Mouse (Mus musculus): Measurements from ENCODE around the gene Mrgpra6. TPM values are rescaled to one million over a fixed set of nuclear protein-coding genes. Genes with fewer than 3 reads are reported as not detected.

The Mrgpra6 gene
- polyA plus RNA-seq (2015; fragmentation: Nextera tagmentation; extraction: Ambion mirVana), result not detected in 2 replicates

DNA sequence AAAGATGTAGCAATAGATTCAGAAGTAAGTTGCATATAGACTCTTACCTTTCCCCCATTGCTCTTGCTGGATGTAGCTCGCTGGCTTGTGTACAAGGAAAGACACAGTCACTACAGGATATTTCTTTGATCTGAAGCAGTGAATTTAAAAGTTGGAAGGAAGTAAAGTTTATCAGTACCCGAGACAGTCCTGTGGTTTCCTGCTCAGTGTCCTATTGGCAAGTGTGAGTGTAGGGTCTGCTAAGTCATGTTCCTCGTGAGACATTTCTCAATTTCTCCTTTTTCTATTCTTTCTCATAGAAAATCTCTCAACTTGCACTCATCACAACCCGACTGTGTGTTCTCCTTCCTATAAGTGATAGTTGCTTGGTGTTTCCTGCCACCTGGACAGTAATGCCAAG is at the start of gene Mrgpra6:
Gene Mrgpra6 (minus strand): TSS at position 91 of the 400 bp plus-strand sequence.
- WGBS, result 82% methylated on average over 4 of the region's 4 CpGs
- ATAC-seq, result no peak
- no peaks in the 10 kb centered on the region for H3K27me3 ChIP-seq
- H3K9ac ChIP-seq, result no peak within 1 kb of the TSS
- no peaks in the 10 kb centered on the region for H3K4me1 ChIP-seq
- H3K4me2 ChIP-seq, result no peak within 1 kb of the TSS
- no peaks in the 10 kb centered on the region for H3K36me3 ChIP-seq (ENCODE audit: poor library complexity, severe bottlenecking)
- H3K9me3 ChIP-seq (replicated peaks), result no peaks in the 10 kb centered on the region
- no peak within 1 kb of the TSS for H3K27ac ChIP-seq
- no peak within 1 kb of the TSS for H3K4me3 ChIP-seq

DNA sequence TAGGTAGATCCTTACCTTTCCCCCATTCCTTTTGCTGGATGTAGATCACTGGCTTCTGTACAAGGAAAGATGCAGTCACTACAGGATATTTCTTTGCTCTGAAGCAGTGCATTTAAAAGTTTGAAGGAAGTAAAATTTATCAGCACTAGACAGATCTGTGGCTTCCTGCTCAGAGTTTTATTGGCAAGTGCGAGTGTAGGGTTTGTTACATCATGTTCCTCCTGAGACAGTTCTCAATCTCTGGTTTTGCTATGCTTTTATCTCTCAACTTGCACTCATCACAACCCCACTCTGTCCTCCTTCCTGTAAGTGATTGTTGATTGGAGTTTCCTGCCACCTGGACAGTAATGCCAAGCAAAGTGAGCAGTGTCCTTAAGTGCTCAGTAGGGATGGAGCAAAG is 48.0 kb upstream of the Mrgpra6 start, which contains the start of gene Mrgpra9:
Gene Mrgpra9 (minus strand): TSS at position 79 of the 400 bp plus-strand sequence.
- Histone ChIP-seq H3K27me3 (no peaks in the 10 kb centered on the region), H3K36me3 (ENCODE audit: poor library complexity, severe bottlenecking) (no peaks in the 10 kb centered on the region), H3K4me2 (no peak within 1 kb of the TSS), H3K4me3 (no peak within 1 kb of the TSS), H3K27ac (no peak within 1 kb of the TSS), H3K9me3 (replicated peaks) (no peaks in the 10 kb centered on the region; the same call in 1 of the 2 replicates), H3K9ac (no peak within 1 kb of the TSS), H3K4me1 (no peaks in the 10 kb centered on the region)
- no peak for ATAC-seq
- 68% methylated on average over 1 of the region's 1 CpGs for WGBS

DNA sequence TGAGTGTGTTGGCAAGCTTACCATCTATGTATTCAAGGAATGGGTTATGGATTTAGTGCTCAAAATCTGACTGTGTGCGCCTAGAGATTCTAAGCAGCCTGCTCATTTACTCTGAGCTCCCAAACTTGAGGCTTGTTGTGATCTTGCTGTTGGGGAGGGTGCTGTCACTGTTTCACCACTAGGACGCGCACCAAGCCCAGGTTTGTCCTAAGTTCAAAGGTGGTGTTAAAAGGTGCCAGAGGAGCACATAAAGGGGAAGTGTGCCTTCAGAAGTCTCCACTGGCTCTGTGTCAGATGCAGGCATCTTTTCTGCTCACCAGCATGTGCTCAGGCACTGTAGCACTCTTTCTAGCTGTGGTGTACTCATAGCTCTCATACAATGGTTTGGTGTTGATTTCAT is 39.9 kb upstream of the Mrgpra6 start:
- Histone ChIP-seq H3K9ac (no peak overlapping the region), H3K27me3 (no peaks in the 10 kb centered on the region), H3K4me2 (no peak overlapping the region), H3K36me3 (ENCODE audit: poor library complexity, severe bottlenecking) (no peaks in the 10 kb centered on the region), H3K9me3 (replicated peaks) (no peaks in the 10 kb centered on the region), H3K4me3 (no peak overlapping the region), H3K27ac (no peak overlapping the region), H3K4me1 (no peaks in the 10 kb centered on the region)
- no peak for ATAC-seq
- WGBS, result 57% methylated on average over 3 of the region's 3 CpGs

- Histone ChIP-seq H3K9me3 (replicated peaks) (no peaks in the 10 kb centered on the region), H3K27me3 (no peaks in the 10 kb centered on the region), H3K4me1 (no peaks in the 10 kb centered on the region), H3K36me3 (ENCODE audit: poor library complexity, severe bottlenecking) (no peaks in the 10 kb centered on the region), H3K27ac (no peak overlapping the region), H3K4me3 (no peak overlapping the region), H3K4me2 (no peak overlapping the region), H3K9ac (no peak overlapping the region)
- 38% methylated on average over 1 of the region's 1 CpGs for WGBS
- ATAC-seq, result no peak
These were observed 9.4 kb downstream of the Mrgpra6 start for GRCm38 (mm10) chr7:47195271-47195670.

- ATAC-seq, result no peak
- Histone ChIP-seq H3K4me3 (no peak overlapping the region), H3K9ac (no peak overlapping the region), H3K4me2 (no peak overlapping the region), H3K9me3 (replicated peaks) (no peaks in the 10 kb centered on the region), H3K4me1 (no peaks in the 10 kb centered on the region), H3K27ac (no peak overlapping the region), H3K36me3 (ENCODE audit: poor library complexity, severe bottlenecking) (no peaks in the 10 kb centered on the region), H3K27me3 (no peaks in the 10 kb centered on the region)
- WGBS, result 75% methylated on average over 5 of the region's 5 CpGs
These were observed 33.9 kb downstream of the Mrgpra6 start for GRCm38 (mm10) chr7:47170814-47171213.

DNA sequence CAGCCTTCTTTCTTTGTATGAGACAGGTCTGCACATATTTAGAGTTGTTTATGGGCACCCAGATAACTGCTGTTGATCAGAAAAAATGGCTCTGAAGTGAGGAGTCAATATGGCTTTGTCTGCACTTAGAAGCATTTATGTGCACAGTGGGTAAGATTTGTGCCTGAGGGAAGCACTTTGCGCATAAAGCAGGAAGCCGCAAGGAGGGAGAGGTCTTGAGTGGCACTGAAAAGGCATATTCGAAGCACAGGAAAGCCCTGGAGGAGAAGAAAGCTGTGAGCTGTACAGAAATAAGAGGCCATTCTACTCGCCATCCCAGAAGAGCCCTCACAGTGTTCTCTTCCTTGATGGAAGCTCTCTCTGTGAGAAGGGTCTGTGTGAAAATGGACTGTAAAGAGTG is 39.7 kb downstream of the Mrgpra6 start:
- Histone ChIP-seq H3K9me3 (replicated peaks) (no peaks in the 10 kb centered on the region), H3K27ac (no peak overlapping the region), H3K27me3 (no peaks in the 10 kb centered on the region), H3K4me2 (no peak overlapping the region), H3K9ac (no peak overlapping the region), H3K4me3 (no peak overlapping the region), H3K36me3 (ENCODE audit: poor library complexity, severe bottlenecking) (no peaks in the 10 kb centered on the region), H3K4me1 (no peaks in the 10 kb centered on the region)
- ATAC-seq, result no peak
- 82% methylated on average over 4 of the region's 4 CpGs for WGBS

GRCm38 (mm10) chr7:47163203-47163602 is 41.5 kb downstream of the Mrgpra6 start:
- no peak overlapping the region for H3K4me3 ChIP-seq
- H3K27me3 ChIP-seq, result no peaks in the 10 kb centered on the region
- H3K4me2 ChIP-seq, result no peak overlapping the region
- peaks cover 4% of the 10 kb centered on the region; the same call in 1 of the 2 replicates for H3K4me1 ChIP-seq
- H3K9ac ChIP-seq, result no peak overlapping the region
- 82% methylated on average over 4 of the region's 4 CpGs for WGBS
- H3K27ac ChIP-seq, result no peak overlapping the region
- no peaks in the 10 kb centered on the region for H3K9me3 ChIP-seq (replicated peaks)
- H3K36me3 ChIP-seq (ENCODE audit: poor library complexity, severe bottlenecking), result no peaks in the 10 kb centered on the region
- ATAC-seq, result no peak

DNA sequence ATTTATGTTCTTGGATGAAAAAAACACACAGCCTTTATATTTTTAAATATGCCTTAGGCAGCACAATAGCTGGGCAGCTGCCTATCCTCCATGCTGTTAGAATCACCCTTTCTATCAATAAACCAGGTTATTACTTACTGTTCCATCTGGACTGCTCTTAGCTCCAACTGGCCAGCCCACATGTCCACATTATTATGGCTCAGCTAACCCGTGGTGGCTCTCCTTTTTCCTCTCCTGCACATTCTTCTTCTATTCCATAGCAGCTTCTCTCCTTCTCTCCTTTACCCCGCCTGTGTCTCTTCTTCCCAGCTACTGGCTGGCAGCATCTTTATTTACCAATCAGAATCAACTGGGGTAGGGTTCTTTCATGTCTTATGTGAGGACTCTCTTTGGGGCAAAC is 46.3 kb downstream of the Mrgpra6 start:
- Histone ChIP-seq H3K9ac (no peak overlapping the region), H3K27ac (no peak overlapping the region), H3K4me1 (peaks cover 4% of the 10 kb centered on the region; the same call in 1 of the 2 replicates), H3K9me3 (replicated peaks) (no peaks in the 10 kb centered on the region), H3K27me3 (no peaks in the 10 kb centered on the region), H3K36me3 (ENCODE audit: poor library complexity, severe bottlenecking) (no peaks in the 10 kb centered on the region), H3K4me2 (no peak overlapping the region), H3K4me3 (no peak overlapping the region)
- ATAC-seq, result no peak
- 53% methylated on average over 2 of the region's 2 CpGs for WGBS

DNA sequence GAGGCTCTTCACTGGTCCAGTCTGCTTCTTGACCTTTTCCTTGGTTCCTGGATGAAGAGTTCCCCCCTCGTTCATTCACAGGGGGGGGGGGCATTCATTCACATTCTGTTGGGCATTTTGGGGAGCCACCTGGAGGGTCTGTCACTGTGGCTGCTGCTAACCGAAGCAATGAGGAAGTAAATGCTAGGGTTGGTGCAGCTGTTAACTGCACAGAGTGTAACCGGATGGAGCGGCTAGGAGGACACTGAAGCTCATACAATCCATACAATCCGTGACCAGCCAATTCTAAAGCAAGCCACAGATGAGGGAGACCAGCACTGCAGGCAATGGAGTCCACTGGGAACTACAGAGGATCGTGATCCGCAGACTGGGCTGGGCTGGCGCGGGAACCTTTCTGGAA is 47.0 kb downstream of the Mrgpra6 start:
- Histone ChIP-seq H3K27ac (no peak overlapping the region), H3K9ac (no peak overlapping the region), H3K4me3 (no peak overlapping the region), H3K4me2 (no peak overlapping the region), H3K27me3 (no peaks in the 10 kb centered on the region), H3K4me1 (peaks cover 4% of the 10 kb centered on the region; the same call in 1 of the 2 replicates), H3K9me3 (replicated peaks) (no peaks in the 10 kb centered on the region), H3K36me3 (ENCODE audit: poor library complexity, severe bottlenecking) (no peaks in the 10 kb centered on the region)
- WGBS, result 84% methylated on average over 9 of the region's 9 CpGs
- ATAC-seq, result no peak

DNA sequence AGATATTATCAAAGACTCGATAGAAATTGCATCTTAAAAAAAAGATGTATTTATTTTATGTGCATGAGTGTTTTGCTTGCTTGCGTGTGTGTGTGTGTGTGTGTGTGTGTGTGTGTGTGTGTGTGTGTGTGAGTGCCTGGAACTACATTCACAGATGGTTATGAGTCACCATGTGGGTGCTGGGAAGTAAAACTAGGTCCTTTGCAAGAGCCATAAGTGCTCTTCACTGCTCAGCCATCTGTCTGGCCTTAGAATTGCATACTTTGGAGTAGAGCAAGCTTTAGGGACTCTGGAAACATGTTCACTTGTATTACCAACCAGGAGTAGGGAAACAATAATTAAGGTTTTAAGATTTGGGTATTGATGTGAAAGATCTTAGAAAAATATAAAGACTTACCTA is 48.9 kb downstream of the Mrgpra6 start:
- 91% methylated on average over 2 of the region's 2 CpGs for WGBS
- no peak overlapping the region for H3K9ac ChIP-seq
- H3K4me2 ChIP-seq, result no peak overlapping the region
- no peak overlapping the region for H3K27ac ChIP-seq
- no peak overlapping the region for H3K4me3 ChIP-seq
- peaks cover 4% of the 10 kb centered on the region; the same call in 1 of the 2 replicates for H3K4me1 ChIP-seq
- H3K9me3 ChIP-seq (replicated peaks), result no peaks in the 10 kb centered on the region
- H3K27me3 ChIP-seq, result no peaks in the 10 kb centered on the region
- ATAC-seq, result no peak
- no peaks in the 10 kb centered on the region for H3K36me3 ChIP-seq (ENCODE audit: poor library complexity, severe bottlenecking)

GRCm38 (mm10) chr7:47155396-47155795 is 49.3 kb downstream of the Mrgpra6 start:
- no peak overlapping the region for H3K4me2 ChIP-seq
- H3K4me1 ChIP-seq, result peaks cover 4% of the 10 kb centered on the region; the same call in 1 of the 2 replicates
- ATAC-seq, result no peak
- H3K4me3 ChIP-seq, result no peak overlapping the region
- no peaks in the 10 kb centered on the region for H3K36me3 ChIP-seq (ENCODE audit: poor library complexity, severe bottlenecking)
- H3K27me3 ChIP-seq, result no peaks in the 10 kb centered on the region
- no peak overlapping the region for H3K9ac ChIP-seq
- WGBS, result 92% methylated on average over 4 of the region's 4 CpGs
- no peak overlapping the region for H3K27ac ChIP-seq
- H3K9me3 ChIP-seq (replicated peaks), result no peaks in the 10 kb centered on the region

DNA sequence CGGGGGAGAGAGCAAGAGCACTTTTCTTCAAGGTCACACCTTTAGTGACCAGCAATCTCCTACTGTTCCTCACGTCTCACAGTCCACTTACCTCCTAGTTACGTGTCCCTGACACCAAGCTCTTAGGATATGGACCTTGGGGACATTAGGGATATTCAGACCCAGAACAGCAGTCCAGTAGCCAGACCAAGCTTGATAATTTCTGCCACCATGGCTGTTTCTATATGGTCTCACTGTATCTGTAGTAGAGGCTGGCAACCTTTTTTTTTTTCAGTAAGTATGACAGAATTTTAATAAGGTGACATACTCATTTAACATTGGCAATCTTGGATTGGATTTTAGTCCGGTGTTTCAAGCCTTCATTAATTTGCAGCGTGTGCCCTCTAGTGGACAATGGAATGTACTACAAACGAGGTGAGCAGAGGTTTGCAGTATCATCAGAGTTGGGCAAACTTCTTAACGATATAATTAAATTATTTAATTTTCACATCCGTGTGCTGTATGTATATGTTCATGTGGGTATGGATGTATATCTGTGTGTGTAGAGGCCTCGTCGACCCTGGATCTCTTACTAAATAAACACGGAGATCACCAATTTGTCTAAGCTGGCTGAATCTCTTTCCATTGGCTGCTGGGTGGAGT is 54.2 kb downstream of the Mrgpra6 start:
- H3K27me3 ChIP-seq, result no peaks in the 10 kb centered on the region
- no peaks in the 10 kb centered on the region for H3K4me1 ChIP-seq
- no peaks in the 10 kb centered on the region for H3K9me3 ChIP-seq (replicated peaks)
- H3K4me2 ChIP-seq, result no peak overlapping the region
- H3K36me3 ChIP-seq (ENCODE audit: poor library complexity, severe bottlenecking), result no peaks in the 10 kb centered on the region
- ATAC-seq, result peak; percentile 57
- no peak overlapping the region for H3K4me3 ChIP-seq
- H3K27ac ChIP-seq, result no peak overlapping the region
- WGBS, result 16% methylated on average over 11 of the region's 11 CpGs
- no peak overlapping the region for H3K9ac ChIP-seq

- H3K27ac ChIP-seq, result no peak overlapping the region
- no peak for ATAC-seq
- no peaks in the 10 kb centered on the region for H3K36me3 ChIP-seq (ENCODE audit: poor library complexity, severe bottlenecking)
- no peak overlapping the region for H3K9ac ChIP-seq
- WGBS, result 88% methylated on average over 7 of the region's 7 CpGs
- no peaks in the 10 kb centered on the region for H3K27me3 ChIP-seq
- no peaks in the 10 kb centered on the region for H3K4me1 ChIP-seq
- H3K4me3 ChIP-seq, result no peak overlapping the region
- no peak overlapping the region for H3K4me2 ChIP-seq
- no peaks in the 10 kb centered on the region for H3K9me3 ChIP-seq (replicated peaks)
These were observed 56.4 kb downstream of the Mrgpra6 start for GRCm38 (mm10) chr7:47148298-47148697.

All from forebrain, embryonic 13.5 days (tissue).